Mouse (Mus musculus): ENCODE measurements around the gene Nav1.

Nav1 gene

DNA sequence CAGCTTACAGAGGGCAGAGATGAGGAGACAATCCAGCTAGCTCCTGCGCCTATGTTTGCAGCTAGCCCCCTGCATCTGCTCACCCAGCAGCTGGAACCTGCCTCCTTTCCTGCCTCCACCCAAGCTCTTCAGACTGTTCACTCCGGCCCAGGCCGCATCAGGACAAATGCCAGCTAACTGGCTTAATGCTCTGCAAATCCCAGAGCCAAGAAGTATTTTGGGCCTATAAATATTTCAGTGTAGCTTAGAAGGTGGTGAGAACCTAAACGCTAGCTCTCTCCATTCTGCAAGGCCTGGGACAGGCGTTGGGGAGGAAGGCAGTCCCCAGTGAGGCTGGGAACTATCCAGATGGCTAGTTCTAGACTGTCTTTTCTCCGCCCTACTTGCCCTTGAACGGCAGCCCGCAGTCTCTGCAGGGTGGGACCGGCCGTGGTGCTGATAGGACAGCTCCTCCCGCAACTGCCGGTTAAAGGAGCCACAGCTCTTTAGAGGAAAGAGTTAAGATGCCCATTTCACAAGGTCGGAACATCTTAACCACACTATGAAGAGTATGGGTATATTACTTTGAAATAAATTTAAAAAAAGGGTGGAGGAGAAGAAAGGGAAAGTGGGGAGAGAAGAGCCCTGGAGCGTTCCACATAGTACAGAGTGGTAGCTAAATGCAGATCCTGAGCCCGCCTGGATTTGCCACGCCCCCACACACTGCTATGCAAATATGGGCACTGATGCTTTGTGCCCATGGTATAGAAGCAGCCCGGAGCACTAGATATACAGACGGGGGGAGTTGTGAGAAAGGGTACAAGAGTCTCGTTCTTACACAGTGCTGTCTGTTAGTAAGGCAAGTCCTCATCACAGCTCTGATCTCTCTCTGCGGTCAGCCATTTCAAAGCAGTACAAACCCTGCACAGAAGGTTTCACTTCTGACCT, 8.9 kb upstream of the Nav1 start:
- peak; percentile 47 for DNase-seq

DNA sequence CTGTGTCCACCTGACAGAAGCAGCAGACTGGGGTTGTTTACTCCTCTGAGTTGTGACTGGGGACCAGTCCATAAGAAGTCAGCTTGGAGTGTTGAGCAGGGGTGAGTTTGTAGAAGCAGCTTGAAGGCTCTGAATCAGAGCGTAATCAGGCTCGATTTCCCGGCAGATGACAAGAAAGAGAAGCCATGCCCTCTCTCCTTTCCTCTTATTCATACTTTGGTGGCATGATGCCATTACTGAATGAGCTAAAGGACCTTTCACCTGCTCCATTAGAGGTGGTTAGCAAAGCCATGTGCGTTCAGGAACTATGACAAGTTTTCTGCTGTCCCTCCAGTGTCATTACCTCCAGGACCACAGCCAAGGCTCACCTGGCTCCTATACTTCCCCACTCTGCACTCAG, 2.5 kb upstream of the Nav1 start:
- no peak for DNase-seq

DNA sequence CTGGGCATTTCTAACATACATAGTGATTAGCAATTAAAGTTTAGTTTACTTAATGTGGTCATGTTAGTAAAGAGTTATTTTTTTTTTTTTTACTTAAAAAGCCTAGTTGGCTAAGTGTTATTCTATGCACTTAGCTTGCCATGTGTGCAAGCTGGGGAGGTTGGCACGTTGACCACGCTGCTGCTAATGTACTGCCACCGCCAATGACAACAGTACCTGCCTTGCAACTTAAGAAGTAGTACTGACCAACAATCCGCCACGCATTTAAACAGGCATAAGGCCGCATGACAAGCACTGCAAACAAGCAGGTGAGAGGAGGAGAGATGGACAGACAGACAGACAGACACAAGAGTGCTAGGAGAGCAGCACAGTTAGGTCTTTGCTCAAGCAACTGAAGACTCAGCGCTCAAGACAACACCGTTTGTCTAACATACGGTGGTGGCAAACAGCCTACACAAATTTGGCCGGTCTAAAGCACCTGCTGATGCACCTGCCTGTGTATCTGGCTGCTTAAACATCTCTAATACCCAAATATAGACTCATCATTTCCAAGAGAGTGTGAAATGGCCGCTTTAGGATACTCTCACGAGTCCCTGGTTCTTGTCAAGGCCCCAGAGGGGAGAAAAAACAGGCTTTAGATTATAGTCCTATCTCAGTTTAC, 610 bp downstream of the Nav1 start:
- no peak for DNase-seq

DNA sequence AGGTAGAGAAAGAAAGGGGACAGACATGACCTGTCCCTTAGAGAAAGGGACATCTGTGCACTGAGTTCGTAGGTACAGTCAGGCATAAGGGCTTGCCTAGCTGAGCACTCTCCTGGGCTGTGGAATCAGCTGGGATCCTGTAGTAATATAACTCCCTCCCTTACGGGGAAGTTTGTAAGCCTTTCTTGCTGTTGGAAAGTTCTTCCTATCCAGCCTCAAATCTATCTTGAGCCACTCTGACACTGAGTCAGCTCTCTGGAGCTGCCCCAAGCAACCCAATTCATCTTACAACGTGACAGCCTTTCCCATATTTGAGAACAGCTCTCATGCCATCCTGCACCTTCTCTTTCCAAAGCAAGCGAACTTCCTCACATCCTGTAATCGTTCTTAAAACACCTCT, 1.6 kb downstream of the Nav1 start:
- DNase-seq, result no peak

DNA sequence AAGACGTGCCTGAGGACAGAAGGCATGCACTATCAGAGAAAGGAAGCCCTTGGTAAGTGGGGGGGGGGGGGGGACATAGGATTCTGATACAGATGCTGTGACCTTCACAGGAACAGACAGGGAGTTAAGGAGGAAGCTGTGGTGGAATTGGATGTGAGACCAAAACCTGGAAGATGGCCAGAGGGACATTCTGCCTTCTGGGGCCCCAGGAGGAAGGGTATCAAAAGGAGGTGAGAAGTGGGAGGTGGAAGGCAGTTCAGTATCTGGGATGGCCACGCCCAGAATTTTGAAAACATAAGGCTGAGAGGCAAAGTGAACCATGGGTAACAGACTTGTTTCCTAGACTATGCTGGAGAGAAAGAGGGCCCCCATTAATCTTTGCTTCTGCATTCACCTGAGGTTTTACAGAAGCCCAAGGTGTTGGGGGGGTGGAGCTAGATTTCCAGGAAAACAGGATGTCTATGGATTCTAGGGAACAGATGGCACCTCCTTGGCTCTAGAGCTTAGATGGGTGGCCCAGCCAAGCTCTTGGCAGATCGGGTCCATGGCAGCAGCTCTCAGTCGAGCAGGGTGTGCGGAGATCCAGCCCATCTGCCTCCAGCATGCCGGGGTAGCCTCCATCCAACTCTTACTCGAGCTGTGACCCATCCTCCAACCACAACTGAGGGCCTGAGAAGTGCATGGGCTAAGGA, 2.6 kb downstream of the Nav1 start:
- DNase-seq, result no peak

DNA sequence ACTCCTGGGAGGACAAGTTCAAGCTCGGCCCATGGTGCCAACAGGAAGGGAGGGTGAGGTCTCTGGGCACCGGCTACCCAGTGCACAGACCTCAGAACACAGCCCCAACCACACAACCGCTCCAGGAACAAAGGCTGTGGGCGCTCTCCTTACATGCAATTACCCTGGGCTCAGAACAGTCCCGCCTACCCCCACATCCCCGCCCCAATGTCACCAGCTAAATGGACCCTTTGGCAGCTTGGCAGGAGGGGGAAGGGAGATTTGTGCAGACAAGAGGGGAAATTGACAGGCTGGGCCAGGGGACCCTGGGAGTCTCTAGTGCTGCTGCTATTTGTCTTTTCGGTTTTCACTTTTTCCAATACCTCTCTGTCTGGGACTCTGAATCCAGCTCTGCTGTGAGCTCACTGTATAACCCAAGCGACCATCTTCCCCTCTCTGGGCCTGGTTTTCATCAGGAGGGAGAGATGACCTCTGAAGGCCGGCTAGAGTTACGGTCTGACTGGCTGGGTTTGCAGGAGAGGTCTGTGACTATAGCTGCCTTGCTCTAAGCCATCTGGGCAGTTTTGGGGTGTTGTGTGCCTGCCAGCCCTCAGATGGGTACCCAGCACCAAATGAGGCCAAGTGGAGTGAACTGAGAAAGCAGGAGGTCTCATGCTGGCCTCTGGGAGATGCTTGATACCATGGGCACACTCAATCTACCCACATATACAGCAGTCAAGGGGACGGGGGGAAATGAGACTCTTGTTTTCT, 3.8 kb downstream of the Nav1 start:
- DNase-seq, result no peak

DNA sequence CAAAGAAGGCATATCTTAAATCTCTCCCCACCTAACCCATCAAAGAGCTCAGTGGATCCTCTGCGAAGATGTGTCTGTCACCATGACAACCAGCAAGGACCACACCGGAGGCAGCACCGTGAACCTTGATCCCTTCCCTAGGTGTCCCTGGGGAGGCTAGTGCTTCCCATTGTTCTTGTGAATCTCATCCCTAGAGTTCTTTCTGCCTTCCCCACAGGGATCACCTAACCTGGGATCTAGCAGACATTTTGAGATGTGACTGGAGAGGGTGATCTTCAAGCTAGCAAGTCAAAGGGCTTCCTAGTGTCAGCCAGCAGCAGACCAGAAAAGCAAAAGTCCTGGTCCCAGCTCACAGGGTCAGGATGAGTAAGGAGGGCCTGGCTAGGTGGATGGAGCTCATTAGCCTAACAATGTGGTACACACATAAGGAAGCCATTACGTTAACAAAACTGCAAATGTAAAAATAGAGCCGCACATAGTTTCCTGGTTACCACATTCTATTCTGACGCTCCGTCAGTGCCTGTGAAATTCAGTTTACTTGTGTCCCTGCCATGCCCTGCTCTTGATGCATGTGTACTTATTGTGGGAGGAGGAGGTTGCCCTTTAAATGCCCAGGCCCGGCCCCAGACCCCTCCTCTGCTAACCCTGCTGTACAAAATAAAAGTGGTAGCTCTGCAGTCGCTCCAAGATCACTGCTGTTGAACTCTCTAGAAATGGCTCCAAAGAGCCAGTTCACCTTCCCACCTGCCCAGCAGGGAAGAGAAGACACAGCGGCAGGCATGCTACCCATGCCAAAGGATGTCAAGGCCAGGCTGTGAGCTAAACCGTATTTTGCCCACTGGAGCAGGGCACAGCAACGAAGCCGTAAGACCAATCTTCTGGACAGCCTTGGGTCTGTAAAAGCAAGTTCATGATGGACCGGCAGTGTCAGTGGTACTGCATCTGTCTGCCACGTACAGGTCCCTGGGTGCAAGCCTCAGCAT, 6.8 kb downstream of the Nav1 start:
- no peak for DNase-seq

DNA sequence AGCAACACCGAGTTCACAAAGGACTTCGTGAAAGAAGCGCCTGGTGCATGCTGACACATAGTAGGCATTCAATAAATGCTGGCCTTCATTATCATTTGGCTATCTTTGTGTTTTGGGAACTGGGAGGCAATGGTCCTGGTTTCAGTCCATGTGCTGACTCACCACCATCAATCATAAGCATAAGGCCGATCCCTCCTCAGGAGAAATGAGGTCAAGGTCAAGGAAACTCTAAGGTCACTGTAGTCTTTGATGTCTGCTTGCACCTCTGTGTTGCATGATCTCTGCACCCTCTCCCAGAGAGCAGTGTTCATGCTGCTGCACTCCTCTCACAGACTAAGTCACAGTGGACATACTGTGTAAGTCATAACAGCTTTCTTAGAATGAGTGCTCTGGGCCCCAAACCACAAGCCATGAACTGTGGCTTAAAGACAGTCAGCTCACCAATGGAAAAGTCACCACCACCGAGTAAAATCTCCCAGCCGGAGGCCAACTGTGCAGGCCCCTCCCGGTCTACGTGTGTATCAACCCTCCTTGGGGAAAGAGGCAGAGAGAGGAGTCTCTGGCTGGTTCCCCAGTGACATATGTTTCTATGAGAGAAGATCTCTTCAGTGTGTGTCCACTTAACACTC, 8.7 kb downstream of the Nav1 start:
- no peak for DNase-seq

DNA sequence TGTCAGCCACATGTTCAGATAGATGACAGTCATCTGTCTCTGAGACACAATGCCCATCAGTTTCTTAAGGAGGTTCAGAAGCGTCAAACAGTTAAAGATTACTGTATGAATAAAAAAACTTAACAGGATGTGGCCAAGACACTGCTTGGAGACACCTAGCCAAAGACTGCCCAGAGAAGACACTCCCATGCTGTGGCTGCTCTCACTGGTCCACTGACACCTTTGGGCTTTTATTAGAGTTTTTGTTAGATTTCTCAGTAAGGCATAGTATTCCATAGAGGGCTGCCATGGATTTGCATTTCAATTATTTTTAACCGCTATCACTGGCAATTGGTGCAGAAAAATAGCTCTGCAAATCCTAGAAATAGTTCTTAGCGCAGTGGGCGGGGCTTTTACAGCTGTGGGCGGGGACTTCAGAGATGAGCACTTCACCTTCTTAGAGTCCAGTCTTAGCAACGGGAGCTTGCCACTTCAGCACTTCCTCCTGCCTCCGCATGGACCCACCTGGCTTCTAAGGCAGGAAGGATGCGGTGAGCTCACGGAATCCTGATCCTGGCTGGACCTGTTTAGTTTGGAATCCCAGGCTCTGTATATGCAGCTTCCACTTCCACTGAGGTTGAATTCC, 12.7 kb downstream of the Nav1 start:
- DNase-seq, result no peak

DNA sequence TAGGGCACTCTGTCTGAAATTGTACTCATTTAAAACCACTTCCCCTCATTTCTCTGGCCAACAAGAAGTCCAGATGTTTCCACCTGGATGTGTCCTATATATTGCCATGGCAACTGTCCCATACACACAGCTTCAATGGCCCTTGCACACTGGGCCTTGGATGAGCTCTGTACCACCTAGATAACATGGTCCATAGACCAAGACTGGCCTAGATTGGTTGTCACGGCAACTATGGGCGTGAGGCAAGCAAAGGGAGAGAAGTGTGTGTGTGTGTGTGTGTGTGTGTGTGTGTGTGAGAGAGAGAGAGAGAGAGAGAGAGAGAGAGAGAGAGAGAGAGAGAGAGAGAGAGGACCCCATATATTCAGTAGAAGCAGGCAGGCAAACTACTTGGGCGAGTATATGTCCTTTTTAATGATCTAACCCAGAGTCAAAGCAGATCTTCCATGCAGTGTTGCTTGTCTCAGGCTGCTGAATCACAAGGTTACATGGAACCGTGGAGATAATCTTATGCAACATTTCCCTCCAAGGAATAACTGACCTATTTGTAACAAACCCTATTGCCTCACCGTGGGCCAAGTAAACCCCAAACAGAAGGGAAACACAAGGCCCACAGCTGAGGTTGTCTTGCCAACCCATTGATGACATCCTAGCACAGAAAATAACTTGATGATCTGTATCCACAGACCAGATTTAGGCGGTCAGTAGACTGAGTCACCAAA, 13.4 kb downstream of the Nav1 start:
- no peak for DNase-seq

DNA sequence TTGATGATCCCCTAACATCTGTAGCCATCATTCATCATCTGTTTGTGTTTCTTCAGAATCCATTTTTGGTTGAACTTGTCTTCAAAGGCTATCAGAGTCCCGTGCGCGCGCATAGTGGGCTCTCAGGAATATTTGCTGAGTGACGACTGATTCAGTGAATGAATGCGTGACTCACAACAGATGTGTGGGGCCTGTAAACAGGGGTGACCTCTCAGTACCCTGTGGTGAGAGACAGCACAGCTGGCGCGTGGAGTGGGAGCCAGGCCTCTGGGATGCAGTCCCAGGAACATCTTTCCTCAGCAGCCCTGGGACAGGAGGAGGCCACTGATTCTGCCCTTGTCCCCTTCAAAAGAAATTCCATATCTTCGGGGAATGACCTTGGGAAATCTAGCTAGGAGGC, 16.3 kb downstream of the Nav1 start:
- no peak for DNase-seq

DNA sequence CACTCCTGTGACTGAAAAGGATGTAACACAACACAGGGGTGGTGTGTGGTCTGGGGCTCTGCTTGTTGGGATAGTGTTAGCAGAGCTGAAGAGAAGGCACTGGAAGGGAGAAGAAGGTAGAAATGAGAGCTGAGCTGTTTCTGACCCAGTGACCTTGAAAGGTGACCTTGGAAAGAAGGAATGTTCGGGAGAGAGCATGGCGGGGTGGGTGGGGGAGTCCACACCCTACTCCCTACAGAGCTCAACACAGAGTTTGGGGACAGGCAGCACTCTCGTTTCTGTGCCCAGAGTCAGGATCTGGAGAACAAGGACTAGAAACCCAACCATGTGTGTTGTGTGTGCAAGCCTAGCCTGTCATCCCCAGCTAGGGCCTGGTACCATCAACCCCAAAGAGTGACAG, 18.1 kb downstream of the Nav1 start:
- no peak for DNase-seq

DNA sequence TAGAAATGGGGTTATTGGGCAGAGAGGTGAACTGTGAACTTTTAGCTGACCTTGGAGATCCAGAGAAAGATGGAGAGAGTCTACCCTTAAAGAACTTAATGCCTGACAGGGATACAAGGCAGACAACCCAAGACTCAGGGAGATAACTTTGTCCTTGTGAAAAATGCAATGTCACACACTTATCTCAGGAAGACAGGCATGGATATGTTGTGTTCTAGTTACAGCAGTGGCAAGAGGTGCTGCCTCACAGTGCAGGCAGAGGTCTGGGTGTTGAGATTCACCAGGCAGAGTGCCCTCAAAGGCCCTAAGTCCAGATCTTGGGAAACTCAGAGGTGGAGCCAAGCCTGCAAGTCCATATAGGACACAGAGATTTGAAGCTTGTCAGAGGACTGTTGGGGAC, 20.2 kb downstream of the Nav1 start:
- DNase-seq, result no peak

DNA sequence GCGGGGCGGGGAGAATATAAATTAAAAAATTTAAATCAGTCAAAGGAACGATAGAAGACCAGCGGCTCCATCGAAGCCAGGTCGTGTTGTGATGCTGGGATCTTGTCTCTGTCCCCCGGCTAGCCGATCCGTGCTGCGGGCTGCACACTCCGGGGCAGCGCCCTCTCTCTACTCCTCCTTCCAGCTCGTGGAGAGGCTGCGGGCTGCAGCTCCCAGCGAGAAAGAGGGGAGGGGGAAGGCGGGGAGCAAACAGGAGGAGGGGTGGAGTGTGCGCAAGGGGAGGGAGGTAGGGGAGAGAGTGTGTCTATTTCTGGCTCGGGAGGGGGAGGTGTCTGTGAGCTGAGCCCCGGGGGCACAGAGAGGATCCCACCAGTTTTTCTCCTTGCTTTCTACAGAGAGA, 21.5 kb downstream of the Nav1 start:
- peak; percentile 23 for DNase-seq

DNA sequence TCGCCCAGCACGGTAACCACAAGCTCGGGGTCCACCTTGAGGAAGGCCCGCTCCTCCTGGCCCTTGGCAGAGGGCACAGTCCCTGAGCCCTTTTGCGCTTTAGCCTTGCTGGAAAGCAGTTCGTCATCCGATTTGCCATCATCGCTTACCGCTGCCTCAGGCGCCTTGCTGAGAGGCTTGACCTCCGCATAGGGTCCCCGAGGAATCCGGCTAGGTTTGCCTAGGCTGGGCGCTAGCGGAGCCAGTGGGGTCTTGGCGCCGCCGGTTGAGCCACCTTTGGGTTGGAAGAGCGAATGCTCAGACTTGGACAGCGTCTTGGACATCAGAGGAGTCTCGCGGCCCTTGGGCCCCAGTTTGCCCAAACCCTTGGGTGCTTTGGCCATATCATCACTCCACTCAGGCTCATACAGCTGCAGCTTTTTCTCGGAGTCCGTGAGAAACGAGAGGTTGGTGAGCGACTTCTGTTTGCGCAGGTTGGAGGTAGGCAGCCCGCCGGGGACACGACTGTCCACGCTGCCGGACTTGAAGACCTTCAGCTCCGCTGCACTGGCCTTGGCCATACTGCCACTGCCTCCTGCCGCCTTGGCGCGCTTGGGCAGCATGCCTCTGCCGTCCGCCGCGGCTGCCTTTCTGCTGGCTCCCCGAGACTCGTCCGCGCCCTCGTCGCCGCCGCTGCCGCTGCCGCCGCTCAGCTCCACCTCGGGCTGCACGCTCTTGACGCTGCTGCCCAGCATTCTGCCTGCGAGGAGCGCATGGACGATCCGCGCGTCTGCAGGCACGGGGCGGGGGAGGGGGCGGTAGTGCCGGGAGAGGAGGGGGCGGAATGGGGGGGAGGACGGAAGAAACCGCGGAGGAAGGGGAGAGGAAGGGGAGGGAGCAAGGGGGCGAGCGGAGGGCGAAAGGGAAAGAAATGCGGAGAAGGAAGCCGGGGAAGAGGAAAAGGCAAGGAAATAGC, 22.2 kb downstream of the Nav1 start:
- DNase-seq, result peak; percentile 35

DNA sequence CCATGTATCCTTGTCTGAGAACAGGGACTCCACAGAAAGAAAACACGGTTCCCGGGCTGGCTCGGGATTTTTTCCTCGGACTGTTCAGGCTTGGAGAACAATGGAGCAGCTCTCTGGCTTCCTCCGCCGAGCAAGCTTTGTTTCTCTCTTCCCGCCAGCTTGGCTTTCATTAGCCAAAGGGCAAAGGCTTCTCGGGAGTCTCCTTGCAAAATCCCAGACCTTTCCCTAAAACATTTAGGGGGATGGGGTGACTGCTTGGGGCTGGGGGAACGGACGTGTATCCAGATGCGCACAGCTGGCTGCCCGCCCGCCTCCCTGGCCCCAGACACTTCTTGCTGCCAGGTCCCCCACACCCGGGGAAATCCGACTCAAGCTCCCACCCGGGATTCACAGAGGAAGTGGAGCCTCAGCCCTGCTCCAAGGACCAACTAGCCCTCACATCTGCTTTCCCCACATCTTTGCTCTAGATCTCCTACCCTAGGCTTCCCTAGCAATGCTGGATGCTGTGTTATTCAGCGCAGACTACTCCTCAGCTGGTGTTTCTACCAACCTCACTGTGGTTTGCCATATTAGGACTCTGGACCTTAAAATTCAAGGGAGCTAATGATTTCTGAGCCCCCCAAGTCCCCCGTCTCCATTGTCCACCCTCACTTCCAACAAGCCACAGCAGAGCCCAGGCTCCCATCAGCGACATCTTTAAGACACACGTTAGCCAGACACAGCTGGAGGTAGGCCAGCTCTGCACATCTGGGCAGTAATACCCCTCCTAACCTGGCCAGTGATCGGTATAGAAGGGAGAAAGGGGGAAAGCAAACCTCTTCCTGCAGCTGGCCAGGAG, 23.2 kb downstream of the Nav1 start:
- no peak for DNase-seq

DNA sequence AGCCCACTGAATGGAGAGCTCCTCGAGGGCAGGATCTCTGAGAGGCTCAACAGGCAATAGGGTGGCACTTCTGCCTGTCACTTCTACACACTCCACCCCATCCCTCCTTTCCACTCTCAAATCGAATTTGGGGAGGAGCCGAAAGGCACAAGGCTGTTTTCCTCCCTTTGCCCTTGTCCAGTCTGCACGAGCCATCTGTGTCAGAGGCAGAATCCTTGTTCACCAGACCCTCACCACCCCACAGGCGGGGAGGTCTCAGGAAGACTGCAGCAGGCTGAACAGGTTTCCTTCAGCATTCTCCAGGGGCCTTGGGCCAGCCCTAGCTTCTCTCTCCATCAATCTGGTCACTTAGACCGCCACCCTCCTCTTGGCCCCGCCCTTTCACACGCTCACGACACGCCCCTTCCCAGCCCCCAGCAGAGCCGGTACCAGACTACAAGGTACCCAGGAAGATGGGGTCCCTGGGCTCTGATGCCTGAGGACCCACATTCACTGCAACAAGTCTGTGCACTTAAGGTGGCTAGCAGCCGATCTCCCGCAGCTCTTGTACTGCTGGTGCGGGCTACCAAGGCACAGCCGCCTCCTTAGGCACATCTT, 23.9 kb downstream of the Nav1 start:
- DNase-seq, result no peak

DNA sequence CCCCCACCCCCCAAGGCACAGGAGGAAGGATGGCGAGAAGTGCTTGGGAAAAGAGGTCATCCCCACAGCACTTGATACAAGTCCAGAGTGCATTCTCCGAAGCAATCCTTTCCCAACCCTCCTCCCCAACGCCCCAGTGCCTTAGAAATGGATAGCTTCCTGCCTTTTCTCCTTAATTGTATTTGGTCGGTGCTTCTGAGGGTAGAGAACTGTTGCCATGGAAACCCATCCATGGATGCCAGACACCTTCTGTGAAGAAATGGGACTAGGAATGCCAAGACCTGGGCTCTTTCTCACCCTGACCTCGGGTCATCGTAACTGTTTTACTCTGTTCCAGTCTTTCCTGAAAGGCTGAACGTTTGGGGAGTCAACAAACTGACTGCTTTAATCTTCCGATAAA, 26.1 kb downstream of the Nav1 start:
- no peak for DNase-seq
